Mouse (Mus musculus): ENCODE data around the gene Mief2.

Mief2 gene

DNA sequence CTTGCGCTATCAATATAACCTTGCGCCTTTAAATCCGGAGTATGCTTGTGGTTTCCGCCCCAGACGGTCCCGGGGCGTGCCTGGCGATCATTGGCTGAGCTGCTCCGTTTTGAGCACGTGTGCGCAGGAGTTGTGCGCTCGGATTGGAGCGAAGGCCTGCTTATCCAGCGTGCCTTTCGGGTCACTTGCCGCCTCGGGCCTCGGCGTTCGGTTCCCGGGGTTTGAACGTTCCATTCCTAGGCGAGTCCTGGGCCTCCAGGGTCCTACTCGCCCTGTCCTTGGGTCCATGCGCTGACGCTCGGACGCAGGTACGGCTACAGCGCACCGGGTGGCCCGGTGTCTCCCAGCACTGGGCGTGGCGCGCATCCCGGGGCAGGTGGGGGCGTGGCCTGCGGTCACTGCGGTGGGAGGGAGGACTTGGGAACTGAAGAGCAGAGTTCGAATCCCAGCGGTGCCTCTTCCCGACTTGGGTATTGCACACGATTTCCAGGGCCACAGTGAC lies at the start of gene Mief2:
TSS of gene Mief2 (plus strand) at position 139 of the 502 bp plus-strand sequence.
- DNase-seq, result peak; percentile 93

DNA sequence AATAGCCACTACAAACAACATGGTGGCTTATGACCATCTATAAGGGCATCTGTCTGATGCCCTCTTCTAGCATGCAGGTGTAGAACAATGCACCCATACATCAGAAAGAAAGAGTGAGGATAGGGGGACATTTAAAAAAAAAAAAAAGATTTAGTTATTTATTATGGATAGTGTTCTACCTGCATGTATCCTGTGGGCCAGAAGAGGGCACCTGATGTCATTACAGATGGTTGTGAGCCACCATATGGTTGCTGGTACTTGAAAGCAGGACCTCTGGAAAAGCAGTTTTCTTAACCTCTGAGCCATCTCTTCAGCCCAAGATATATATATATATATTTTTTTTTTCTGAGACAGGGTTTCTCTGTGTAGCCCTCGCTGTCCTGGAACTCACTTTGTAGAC lies 32.0 kb upstream of the Mief2 start:
- DNase-seq, result no peak

DNA sequence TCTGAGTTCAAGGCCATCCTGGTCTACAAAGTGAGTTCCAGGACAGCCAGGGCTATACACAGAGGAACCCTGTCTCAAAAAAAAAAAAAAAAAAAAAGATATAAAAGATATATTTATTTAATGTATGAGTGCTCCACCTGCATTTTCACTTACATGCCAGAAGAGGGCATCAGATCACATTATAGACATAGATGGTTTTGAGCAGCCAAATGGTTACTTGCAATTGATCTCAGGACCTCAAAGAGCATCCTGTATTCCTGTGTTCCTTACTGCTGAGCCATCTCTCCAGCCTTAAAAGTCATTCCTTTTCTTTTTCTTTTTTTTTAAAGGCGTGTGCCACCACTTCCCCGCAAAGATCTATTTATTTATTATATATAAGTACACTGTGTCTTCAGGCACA lies 30.6 kb upstream of the Mief2 start:
- no peak for DNase-seq

DNA sequence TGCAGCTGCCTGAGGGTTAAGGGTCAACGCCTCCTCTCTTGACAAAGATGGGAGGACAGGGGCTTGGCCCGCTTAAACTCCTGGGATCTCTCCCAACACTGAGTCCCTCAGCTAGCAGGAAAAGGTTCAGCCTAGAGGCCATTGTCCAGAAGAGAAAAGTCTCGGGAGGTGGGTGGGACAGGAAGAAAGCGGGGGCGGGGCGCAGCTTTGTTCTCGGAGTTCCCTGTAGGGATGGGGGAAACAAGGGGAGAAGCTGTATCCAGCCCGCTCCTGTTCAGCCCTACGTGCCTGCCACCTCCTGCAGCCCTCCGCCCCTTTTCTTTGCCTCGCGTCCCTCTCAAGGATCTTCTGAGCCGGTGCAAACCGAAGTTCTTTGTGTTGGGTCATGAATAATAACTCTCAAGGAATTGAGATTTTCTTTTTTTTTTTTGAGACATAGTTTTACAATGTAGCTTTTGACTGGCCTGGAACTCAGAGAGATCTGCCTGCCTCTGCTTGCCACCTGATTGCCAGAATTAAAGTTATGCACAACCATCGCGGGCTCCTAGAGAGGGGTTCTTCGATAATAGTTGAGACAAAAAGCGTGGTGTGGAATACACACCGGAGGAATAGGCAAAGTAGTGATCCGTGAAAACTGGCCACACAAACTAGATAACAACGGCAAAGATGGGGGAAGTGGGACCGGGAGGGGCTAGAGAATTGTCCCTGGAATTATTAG lies 29.2 kb upstream of the Mief2 start:
- peak; percentile 84 for DNase-seq

DNA sequence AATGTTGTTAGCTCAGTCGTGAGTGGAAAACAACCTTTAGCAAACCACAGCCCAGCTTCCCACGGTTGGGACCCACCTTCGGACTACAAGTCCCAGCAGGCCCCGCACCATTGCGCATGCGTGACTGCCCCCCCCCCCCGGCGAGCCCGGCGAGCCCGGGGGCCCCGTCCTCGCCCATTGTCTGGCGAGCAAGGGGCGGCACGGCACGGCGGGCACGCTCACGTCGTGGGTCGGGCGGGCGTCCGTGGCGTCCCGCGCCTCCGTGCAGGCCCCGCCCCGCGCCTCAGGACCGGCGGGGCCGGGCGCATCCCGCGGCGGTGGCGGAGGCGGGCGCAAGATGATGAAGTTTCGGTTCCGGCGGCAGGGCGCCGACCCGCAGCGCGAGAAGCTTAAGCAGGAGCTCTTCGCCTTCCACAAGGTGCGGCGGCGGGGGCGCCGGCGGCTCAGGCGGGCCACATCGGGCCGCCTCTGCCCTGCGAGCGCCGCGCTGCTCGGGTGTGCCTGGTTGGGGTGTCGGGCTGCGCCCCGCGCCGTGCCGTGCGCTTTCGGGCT lies 28.6 kb upstream of the Mief2 start, which contains the start of gene Llgl1:
TSS of gene Llgl1 (plus strand) at position 200 of the 552 bp plus-strand sequence.
- DNase-seq, result peak; percentile 83

DNA sequence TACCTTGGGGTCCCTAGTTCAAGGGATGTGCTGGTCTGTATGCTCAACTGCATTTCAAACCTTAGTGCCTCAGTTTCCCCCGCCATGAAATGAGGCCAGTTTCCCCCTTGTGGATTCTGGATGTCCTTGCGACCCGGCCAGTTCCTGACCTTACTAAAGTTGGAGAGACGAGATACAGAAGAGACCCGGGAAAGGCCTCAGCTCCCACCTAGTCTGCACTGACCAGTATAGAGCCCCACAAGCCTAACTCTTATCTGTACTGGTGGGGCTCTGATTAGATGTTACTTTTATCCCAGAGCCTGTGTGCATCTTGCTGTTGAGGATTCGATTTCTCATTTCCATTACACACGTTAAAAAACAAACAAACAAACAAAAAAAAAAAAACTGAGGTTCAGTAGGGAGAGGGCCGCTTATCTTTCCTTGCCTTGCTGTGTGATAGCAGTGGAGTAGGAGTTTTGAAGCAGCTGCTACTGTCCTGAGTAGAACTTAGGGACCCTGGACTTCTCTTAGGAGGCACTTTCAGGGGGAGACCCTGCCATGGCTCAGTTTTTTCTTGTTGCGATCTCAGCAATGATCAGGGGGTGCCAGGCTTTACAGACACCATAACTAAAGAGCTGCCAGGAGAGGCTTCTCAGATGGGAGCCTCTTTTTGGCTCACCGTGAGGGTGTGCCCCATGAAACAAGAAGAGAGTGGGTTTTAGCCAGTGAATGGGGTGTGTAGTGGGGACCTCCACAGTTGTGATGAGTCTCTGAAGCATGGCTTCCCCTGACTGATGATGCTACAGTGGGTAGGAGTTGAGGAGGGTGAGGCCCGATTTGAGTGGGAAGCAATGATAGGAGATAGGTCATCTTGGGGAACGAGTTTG lies 27.6 kb upstream of the Mief2 start:
- DNase-seq, result no peak

DNA sequence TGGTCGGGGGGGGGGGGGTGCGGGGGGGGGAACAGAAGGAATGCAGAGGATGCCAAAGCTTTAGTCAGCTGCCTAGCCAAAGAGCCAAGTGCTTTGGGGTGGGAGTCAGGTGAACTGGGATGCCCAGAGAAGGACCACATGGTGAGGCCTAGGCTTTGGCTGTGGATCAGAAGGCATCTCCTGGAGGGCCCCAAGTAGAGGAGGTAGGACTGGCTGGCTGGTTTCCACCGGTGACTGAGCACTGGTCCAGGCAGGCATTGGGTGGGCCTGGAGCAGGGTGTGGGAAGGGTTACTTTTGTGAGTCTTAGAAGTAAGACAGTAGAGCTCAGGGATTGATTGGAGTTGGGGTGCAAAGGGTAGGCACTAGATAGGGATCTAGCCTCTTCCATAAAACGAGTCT lies 26.6 kb upstream of the Mief2 start:
- DNase-seq, result no peak

DNA sequence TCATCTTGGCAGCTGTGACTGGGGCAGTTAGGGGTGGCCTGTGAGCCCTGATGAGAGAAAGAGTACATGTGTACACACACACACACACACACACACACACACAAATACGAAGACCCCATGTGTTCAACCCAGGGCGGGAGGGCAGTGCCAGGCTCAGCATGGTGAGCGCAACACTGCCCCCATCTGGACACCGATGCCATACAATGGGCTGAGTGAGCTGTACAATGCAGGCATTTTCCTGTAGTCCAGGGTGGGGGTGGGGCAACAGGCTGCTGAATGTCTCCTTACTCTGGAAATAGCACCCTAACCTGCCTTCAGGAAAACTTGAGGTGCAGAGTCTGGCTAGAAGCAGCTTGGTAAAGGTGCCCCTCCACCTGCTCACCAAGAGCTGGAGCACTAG lies 25.1 kb upstream of the Mief2 start:
- peak; percentile 81 for DNase-seq

DNA sequence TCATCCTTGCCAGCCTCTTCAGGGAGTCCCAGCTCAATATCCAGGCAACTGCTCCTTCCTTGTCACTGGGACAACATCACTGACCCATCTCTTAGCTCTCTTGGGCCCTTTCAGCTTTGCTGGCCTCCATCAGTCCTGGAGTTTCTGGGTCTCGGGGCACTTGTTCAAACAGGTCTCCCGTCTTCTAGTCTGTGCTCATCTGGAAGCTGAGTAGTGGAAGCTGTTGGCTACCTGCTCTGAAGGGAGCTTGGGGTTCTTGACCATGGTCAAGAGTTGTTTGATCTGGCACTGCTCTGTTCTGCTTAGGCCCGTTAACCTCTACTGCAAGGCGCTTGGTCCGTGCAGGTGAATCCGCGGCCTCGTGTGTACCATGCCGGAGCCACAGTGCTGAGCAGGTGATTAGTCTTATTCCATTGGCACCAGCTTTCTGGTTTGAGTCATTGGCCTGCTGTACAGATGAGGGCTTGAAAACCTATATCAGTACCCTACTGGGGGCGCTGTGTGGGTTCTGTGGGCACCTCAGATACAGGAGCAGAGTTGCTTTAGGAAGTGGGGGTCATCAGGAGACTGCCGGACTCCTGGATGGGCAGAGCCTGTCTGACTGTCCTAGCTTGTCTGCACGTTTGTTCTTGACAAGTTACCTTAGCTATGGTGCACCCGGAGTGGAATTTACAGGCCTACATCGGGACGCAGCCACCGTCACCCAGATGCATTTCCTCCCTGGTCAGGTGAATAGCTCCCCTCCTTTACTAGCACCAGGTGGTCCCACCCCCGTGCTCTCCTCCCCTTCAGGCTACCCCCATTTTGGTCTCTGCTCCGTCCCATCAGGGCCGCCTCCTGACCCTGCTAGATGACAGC lies 23.9 kb upstream of the Mief2 start:
- DNase-seq, result peak; percentile 0

DNA sequence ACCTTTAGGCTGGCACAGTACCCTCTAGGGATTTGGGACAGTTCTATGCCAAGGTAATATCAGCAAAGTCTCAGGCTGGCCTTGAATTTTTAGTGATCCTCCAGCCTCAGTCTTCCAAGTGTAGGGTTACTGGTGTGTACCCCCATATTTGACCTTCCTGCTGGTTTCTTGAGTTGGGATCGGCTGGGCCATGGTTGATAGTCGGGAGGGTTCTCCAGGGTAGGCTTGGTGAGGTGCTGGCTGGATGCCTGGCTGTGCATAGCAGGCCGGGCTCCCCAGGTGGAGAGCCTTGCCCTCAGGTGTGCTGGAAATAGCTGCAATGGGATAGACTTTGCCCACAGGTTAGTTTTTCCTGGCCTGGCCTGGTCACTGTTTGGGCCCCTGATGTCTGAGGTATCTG lies 22.9 kb upstream of the Mief2 start:
- peak; percentile 0 for DNase-seq

DNA sequence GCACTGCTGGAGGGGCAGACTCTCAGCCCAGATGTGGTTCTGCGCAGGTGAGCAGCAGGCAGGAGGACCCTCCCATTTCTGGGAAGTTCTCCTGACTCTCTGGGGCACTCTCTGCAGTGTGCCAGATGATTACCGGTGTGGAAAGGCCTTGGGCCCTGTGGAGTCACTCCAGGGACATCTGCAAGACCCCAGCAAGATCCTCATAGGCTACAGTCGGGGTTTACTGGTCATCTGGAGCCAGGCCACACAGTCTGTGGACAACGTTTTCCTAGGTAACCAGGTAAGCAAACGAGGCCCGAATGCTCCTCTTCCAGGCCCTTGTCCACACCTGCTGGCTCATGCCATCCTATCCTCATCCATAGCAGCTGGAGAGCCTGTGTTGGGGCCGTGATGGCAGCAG lies 22.1 kb upstream of the Mief2 start:
- peak; percentile 0 for DNase-seq

DNA sequence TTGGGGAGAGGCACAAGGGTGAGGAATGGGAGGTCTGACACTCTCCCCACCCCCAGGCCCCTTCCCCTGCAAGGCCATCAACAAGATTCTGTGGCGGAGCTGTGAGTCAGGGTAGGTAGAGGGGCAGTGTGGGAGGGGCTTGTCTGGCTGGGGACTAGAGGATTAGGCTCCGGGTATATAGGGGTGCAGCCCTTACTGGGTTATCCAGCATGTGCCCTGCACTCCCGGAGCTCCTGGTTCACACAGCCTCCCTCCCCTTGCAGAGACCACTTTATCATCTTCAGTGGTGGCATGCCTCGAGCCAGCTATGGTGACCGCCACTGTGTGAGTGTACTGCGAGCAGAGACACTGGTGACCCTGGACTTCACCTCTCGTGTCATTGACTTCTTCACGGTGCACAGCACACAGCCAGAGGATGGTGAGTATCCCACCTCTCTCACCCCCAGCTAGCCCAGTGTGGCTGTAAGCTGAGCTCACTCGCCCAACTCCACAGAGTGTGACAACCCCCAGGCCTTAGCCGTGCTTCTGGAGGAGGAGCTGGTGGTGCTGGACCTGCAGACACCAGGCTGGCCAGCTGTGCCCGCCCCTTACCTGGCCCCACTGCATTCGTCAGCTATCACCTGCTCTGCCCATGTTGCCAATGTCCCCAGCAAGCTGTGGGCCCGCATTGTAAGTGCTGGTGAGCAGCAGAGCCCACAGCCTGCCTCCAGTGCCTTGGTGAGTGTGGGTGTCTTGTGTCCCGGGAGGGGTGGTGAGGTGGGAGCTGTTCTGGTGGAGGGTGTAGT lies 21.3 kb upstream of the Mief2 start:
- peak; percentile 0 for DNase-seq

DNA sequence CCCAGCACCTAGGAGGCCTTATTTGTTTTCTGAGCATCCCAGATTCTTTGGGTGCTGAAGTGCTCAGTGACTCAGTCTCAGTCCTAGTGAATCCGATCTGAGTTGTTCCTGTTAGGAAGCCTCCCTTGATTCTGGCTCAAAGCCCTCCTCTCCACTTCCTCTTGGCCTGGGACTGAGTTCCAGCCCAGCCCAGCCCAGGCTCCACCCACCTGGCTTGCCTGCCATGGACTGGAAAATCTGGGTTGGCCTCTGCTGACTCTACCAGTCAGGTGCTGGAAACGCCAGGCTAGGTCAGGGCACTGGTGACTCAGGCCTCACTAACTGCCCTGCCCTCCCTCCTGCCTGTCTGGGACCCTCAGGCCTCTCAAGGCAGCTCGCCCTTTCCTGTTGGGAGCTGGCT lies 20.5 kb upstream of the Mief2 start:
- DNase-seq, result peak; percentile 88

DNA sequence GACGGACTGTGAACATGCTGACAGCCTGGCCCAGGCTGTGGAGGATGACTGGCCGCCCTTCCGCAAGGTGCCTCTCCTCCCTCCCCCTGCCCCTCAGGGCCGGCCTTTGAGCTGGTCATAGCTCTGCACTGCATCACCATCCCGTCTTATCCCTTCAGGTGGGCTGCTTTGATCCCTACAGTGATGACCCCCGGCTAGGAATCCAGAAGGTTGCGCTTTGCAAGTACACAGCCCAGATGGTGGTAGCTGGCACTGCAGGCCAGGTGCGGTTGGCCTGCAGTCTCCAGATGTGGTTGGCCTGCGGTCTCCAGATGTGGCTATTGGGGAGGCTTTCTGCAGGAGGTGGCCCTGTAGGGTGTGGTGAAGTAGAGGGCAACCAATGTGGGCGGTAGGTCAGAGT lies 19.6 kb upstream of the Mief2 start:
- DNase-seq, result peak; percentile 0

DNA sequence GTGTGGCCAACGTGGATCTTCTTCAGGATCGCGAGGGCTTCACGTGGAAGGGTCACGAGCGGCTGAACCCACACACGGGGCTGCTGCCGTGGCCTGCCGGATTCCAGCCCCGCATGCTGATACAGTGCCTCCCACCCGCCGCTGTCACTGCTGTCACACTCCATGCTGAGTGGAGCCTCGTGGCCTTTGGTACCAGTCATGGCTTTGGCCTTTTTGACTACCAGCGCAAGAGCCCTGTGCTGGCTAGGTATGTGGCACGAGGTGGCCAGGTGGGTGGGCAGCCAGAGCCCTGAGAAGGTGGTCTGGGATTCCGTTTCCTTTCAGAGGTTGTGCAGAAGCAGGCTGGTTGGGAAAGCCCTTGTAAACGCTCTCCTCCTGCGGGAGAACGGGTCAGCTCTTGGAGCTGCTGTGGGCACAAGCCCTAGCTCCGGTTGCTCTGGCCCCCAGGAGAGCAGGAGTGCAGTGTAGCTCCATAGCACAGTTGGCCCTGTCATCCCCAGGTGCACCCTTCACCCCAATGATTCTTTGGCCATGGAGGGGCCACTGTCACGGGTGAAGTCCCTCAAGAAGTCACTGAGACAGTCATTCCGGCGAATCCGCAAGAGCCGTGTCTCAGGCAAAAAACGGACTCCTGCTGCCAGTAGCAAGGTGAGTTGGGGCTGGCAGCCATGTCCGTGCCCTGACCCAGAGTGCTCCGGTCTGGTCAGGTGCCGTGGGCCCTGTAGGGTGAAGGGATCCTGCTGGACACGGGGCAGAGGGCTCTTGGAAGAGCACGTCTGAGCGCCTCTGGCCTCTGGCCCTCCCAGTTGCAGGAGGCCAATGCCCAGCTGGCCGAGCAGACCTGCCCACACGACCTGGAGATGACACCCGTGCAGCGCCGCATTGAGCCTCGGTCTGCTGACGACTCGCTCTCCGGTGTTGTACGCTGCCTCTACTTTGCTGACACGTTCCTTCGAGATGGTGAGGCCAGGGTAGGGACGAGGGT lies 18.4 kb upstream of the Mief2 start:
- peak; percentile 0 for DNase-seq

DNA sequence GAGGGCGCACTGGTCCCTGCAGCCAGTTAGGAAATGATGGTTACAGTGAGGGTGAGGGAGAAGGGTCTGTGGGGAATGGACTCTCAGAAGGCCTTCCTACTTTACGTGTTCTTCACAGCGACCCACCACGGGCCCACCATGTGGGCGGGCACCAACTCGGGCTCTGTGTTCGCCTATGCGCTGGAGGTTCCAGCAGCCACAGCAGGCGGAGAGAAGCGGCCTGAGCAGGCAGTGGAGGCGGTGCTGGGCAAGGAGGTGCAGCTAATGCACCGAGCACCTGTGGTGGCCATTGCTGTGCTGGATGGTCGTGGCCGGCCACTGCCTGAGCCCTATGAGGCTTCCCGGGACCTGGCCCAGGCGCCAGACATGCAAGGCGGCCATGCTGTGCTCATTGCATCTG lies 17.0 kb upstream of the Mief2 start:
- DNase-seq, result no peak

DNA sequence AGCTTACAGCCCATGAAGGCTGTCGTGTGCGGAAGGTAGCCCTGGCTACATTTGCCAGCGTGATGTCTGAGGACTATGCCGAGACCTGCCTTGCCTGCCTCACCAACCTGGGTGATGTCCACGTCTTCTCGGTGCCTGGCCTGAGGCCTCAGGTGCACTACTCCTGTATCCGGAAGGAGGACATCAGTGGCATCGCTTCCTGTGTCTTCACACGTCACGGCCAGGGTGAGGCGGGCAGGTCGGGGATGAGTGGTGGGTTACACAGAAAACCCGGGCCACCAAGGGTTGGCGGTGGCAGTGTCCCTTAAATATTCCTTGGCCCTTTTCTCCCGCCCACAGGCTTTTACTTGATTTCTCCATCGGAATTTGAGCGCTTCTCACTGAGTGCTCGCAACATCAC lies 16.2 kb upstream of the Mief2 start:
- DNase-seq, result no peak

DNA sequence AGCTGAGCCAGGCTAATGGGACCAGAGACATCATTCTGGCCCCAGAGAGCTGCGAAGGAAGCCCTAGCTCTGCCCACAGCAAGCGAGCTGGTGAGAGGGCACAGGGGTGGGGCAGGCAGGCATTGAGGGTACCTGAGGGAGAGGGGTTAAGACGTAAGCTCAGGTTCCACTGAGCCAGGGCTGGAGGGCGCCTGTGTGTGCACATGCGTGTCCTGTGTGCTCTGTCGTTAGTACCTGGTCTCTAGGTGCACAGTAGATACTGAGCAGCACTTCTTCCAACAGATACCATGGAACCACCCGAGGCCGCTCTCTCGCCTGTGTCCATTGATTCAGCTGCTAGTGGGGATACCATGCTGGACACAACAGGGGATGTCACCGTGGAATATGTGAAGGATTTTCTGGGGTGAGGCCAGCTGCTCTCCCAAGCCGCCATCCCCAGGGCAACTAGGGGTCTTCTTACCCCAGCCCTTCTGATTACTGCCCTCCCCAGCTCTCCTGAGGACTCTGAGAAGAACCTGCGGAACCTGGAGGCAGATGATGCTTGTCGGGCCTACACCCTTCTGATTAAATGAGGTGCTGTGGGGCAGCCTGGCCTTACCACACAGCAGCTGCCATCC lies 15.5 kb upstream of the Mief2 start:
- no peak for DNase-seq

DNA sequence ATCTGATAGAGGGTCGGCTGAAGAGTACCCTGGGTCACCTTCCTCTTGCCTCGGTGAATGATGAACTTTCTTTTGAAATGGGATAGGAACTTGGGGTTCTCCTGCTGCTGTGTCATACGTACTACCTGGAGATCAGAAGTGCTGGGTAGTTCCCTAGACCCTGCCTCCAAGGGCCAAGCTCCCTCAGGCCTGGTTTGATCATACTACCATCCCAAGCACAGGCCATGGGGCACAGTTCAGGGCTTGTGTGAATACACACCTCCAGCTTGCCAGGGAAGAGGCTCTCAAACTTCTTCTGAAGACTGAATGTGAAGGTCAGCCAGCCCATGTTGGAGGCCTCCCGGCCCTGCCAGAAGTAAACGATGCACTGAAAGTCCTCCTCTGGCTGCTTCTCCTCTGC lies 12.4 kb upstream of the Mief2 start:
- no peak for DNase-seq

DNA sequence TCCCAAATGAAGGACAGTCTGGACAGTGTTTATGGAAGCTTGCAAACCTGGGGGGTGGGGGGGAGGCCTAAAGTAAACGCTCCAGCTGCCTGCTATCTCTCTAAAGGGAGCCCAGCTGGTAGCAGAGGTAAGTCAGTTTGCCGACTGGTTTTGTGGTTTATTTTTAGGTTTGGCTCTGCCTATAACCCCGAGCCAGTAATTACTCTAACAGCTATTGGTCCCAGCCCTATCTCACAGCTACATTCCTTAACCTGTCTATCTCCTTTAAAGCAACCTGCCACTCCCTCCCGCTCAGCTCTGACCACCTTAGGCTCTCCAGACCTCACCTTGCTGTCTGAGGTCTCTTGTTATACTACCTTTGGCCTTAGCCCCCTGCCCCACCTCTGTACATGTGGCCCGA lies 8.9 kb upstream of the Mief2 start:
- no peak for DNase-seq

Measured in lung, postnatal 14 days (tissue).